Mouse (Mus musculus) forebrain, embryonic 11.5 days (tissue): ENCODE data around the gene Ccdc62. TPM values are rescaled to one million over a fixed set of nuclear protein-coding genes. Genes with fewer than 3 reads are reported as not detected.

Source experiments
- ATAC-seq: fragments of 200-750 bp; cut with Nextera tagmentation; replicated peaks from 2 replicates; pipeline ENCODE4 v1.8.0; 2017; ENCODE audit warnings: moderate TSS enrichment; ENCODE audit not compliant: low FRiP score
- DNase-seq: peaks from one replicate; pipeline ENCODE4 v3.0.0-alpha.2; 2017; ENCODE audit warnings: low spot score
- H3K27ac ChIP-seq: fragments of 300-500 bp; sonication (generic); 2 replicates; pipeline ENCODE4 v1.5.1; 2014; ENCODE audit warnings: low read depth, low read length
- H3K27me3 ChIP-seq: fragments of 300-500 bp; sonication (generic); 2 replicates; pipeline ENCODE4 v1.6.1; 2014; ENCODE audit warnings: mild to moderate bottlenecking, low read length, mixed read lengths; ENCODE audit not compliant: control insufficient read depth, insufficient read depth
- H3K36me3 ChIP-seq: fragments of 300-500 bp; sonication (generic); 2 replicates; pipeline ENCODE4 v1.6.1; 2014; ENCODE audit warnings: mild to moderate bottlenecking, low read length, moderate library complexity, mixed read lengths; ENCODE audit not compliant: control insufficient read depth, insufficient read depth
- H3K4me1 ChIP-seq: fragments of 300-500 bp; sonication (generic); replicated peaks from 2 replicates; pipeline ENCODE4 v1.6.1; 2014; ENCODE audit warnings: low read length, mixed read lengths; ENCODE audit not compliant: control insufficient read depth, insufficient read depth
- H3K4me2 ChIP-seq: fragments of 300-500 bp; sonication (generic); 2 replicates; pipeline ENCODE4 v1.6.1; 2014; ENCODE audit warnings: low read depth, mild to moderate bottlenecking, low read length, moderate library complexity, mixed read lengths; ENCODE audit not compliant: severe bottlenecking
- H3K4me3 ChIP-seq: fragments of 300-500 bp; sonication (generic); 2 replicates; pipeline ENCODE4 v1.5.1; 2014; ENCODE audit warnings: low read depth, low read length
- H3K9ac ChIP-seq: fragments of 300-500 bp; sonication (generic); 2 replicates; pipeline ENCODE4 v1.6.1; 2014; ENCODE audit warnings: low read length
- H3K9me3 ChIP-seq: fragments of 300-500 bp; sonication (generic); 2 replicates; pipeline ENCODE4 v1.6.1; 2016; ENCODE audit warnings: low read length, mixed read lengths; ENCODE audit not compliant: control insufficient read depth
- WGBS: fragments of 180-500 bp; shearing (Covaris S2); extraction: QIAGEN DNeasy Blood & Tissue Kit; methylation state at CpG from one replicate; pipeline ENCODE4 v1.1.7; 2014; 5-methylcytosine and 5-hydroxymethylcytosine counted together
- polyA plus RNA-seq: library from polyadenylated mRNA; unstranded; fragments of >200 nt; fragmentation: Nextera tagmentation; extraction: Ambion mirVana; gene quantifications from 2 replicates; pipeline ENCODE4 v1.2.1, GENCODE M21; 2014

Ccdc62 gene
- polyA plus RNA-seq, 1 experiment from 2014 or later, result 3.9 TPM

GRCm38 (mm10) chr5:123987511-123987910 lies 57.0 kb downstream of the Ccdc62 start:
- Histone ChIP-seq H3K27me3 (no peaks in the 10 kb centered on the region), H3K36me3 (no peaks in the 10 kb centered on the region), H3K4me2 (no peak overlapping the region), H3K9me3 (no peaks in the 10 kb centered on the region), H3K4me1 (no peaks in the 10 kb centered on the region), H3K9ac (no peak overlapping the region), H3K27ac (no peak overlapping the region), H3K4me3 (no peak overlapping the region)
- 73% methylated on average over 4 of the region's 4 CpGs for WGBS
- DNase-seq, result no peak
- ATAC-seq, result no peak

GRCm38 (mm10) chr5:123989941-123990885 lies 59.7 kb downstream of the Ccdc62 start:
- H3K4me2 ChIP-seq, result no peak overlapping the region
- no peak overlapping the region for H3K9ac ChIP-seq
- WGBS, result 85% methylated on average over 20 of the region's 20 CpGs
- H3K27ac ChIP-seq, result no peak overlapping the region
- no peaks in the 10 kb centered on the region for H3K9me3 ChIP-seq
- no peaks in the 10 kb centered on the region for H3K4me1 ChIP-seq
- no peak overlapping the region for H3K4me3 ChIP-seq
- no peaks in the 10 kb centered on the region for H3K27me3 ChIP-seq
- ATAC-seq (no peak), DNase-seq (no peak)
- no peaks in the 10 kb centered on the region for H3K36me3 ChIP-seq

- H3K4me3 ChIP-seq, result no peak overlapping the region
- H3K36me3 ChIP-seq, result no peaks in the 10 kb centered on the region
- no peak for DNase-seq
- no peaks in the 10 kb centered on the region for H3K4me1 ChIP-seq
- ATAC-seq, result no peak
- no peak overlapping the region for H3K27ac ChIP-seq
- H3K27me3 ChIP-seq, result no peaks in the 10 kb centered on the region
- no peaks in the 10 kb centered on the region for H3K9me3 ChIP-seq
- no peak overlapping the region for H3K4me2 ChIP-seq
- H3K9ac ChIP-seq, result no peak overlapping the region
- whole genome bisulfite sequencing, result 85% methylated on average over 6 of the region's 6 CpGs
Measured at GRCm38 (mm10) chr5:123991321-123991720, 60.8 kb downstream of the Ccdc62 start.

DNA sequence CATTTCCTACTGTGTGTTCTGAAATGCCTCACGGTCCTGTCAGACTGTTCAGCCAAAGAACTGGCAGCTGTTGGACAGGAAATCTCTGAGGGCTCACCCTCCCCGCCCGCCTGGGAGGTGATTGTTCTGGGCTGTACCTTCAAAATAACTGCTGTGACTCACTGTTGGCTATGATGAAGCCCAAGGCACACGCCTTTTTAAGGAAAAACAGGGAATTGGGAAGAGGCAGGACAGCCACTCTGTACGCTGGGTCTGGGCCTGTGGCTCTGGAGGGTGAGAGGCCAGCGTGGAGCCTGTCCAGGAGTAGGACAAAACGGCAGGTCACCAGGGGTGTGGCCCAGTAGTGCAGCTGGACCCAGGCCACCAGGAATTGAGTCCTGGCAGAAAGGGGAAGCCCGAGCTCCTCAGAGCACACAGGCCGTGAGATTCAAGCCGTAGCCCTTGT lies 61.7 kb downstream of the Ccdc62 start:
- Histone ChIP-seq H3K27me3 (no peaks in the 10 kb centered on the region), H3K36me3 (no peaks in the 10 kb centered on the region), H3K27ac (no peak overlapping the region), H3K9me3 (no peaks in the 10 kb centered on the region), H3K9ac (no peak overlapping the region), H3K4me3 (no peak overlapping the region), H3K4me2 (no peak overlapping the region), H3K4me1 (no peaks in the 10 kb centered on the region)
- no peak for DNase-seq
- 93% methylated on average over 10 of the region's 10 CpGs for WGBS
- ATAC-seq, result no peak

DNA sequence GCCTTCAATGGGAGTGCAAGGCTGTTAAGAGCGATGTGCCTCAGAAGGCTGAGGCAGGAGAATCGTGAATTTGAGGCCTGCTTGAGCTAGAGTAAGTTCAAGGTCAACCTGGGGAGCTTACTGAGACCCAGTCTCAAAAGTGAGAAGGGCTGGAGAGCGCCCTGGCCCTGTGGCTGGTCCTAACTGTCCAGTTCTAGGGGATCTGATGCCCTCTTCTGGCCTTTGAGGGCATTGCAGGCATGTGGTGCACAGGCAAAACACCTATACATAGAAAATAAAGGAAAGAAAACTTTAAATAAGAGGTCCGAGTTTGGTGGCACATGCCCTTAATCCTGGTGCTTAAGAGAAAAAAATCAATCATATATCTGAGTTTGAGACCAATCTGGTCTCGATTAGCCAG lies 62.3 kb downstream of the Ccdc62 start:
- Histone ChIP-seq H3K4me1 (no peaks in the 10 kb centered on the region), H3K9me3 (no peaks in the 10 kb centered on the region), H3K4me3 (no peak overlapping the region), H3K9ac (no peak overlapping the region), H3K27me3 (no peaks in the 10 kb centered on the region), H3K4me2 (no peak overlapping the region), H3K36me3 (no peaks in the 10 kb centered on the region), H3K27ac (no peak overlapping the region)
- DNase-seq, result peak; percentile 87
- ATAC-seq, result peak; percentile 44; the same call in 1 of the 2 replicates
- WGBS, result 33% methylated on average over 5 of the region's 5 CpGs

DNA sequence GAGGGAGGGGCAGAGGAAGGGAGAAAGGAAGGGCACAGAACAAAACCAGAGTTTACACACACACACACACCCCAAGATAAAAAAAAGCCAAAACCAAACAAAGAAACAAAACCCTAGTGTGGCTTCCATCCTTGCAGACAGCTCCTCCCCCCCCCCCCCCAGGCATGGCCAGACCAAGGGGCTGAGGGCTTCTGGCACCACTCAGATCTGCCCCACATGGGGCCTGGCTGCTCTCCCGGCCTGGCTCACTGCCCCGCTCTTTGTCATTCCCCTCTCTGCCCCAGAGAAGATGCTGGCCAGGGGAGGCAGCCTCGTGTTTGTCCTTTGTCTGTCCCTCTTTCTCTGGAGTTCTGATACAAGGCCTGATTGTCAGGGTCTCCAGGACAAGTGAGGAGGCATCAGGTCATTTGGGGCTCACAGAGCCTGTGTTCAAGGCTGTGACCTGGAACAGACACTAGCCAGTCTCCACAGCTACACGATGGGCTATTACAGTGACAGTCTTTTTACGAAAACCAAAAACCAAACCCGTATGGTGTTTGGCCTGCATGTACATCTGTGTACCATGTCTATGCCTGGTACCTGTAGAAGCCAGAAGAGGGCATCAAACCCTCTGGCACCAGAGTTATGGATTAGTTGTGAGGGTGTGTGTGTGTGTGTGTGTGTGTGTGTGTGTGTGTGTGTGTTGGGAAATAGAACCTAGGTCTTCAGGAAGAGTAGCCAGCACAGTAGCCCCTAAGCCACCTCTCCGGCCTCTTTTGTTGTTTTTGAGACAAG lies 63.0 kb downstream of the Ccdc62 start:
- 69% methylated on average over 7 of the region's 7 CpGs for WGBS
- DNase-seq (no peak), ATAC-seq (no peak)
- Histone ChIP-seq H3K4me2 (no peak overlapping the region), H3K9ac (no peak overlapping the region), H3K27me3 (no peaks in the 10 kb centered on the region), H3K4me3 (no peak overlapping the region), H3K4me1 (no peaks in the 10 kb centered on the region), H3K9me3 (no peaks in the 10 kb centered on the region), H3K27ac (no peak overlapping the region), H3K36me3 (no peaks in the 10 kb centered on the region)

GRCm38 (mm10) chr5:123994468-123994867 lies 64.0 kb downstream of the Ccdc62 start:
- H3K4me2 ChIP-seq, result no peak overlapping the region
- no peak for ATAC-seq
- 98% methylated on average over 7 of the region's 7 CpGs for WGBS
- no peak overlapping the region for H3K27ac ChIP-seq
- H3K9me3 ChIP-seq, result no peaks in the 10 kb centered on the region
- no peaks in the 10 kb centered on the region for H3K4me1 ChIP-seq
- H3K27me3 ChIP-seq, result no peaks in the 10 kb centered on the region
- H3K36me3 ChIP-seq, result no peaks in the 10 kb centered on the region
- DNase-seq, result no peak
- H3K9ac ChIP-seq, result no peak overlapping the region
- no peak overlapping the region for H3K4me3 ChIP-seq

- H3K9me3 ChIP-seq, result no peaks in the 10 kb centered on the region
- WGBS, result 86% methylated on average over 6 of the region's 6 CpGs
- no peak for ATAC-seq
Measured at GRCm38 (mm10) chr5:123995388-123995787, 64.9 kb downstream of the Ccdc62 start.

More at GRCm38 (mm10) chr5:123995388-123995787, 64.9 kb downstream of the Ccdc62 start:
- Histone ChIP-seq H3K4me1 (no peaks in the 10 kb centered on the region), H3K36me3 (no peaks in the 10 kb centered on the region), H3K9ac (no peak overlapping the region), H3K4me2 (no peak overlapping the region), H3K4me3 (no peak overlapping the region), H3K27ac (no peak overlapping the region), H3K27me3 (no peaks in the 10 kb centered on the region)
- no peak for DNase-seq
